Mouse (Mus musculus) limb, embryonic 15.5 days (tissue): ENCODE data around the gene Itga1. TPM values are rescaled to one million over a fixed set of nuclear protein-coding genes. Genes with fewer than 3 reads are reported as not detected.

ENCODE experiments used
- ATAC-seq: fragments of 200-750 bp; cut with Nextera tagmentation; 2 replicates; pipeline ENCODE4 v1.8.0; 2017; ENCODE audit warnings: low read depth, moderate TSS enrichment; ENCODE audit not compliant: insufficient number of reproducible peaks, low FRiP score, low TSS enrichment
- H3K27ac ChIP-seq: fragments of 300-500 bp; sonication (generic); 2 replicates; pipeline ENCODE4 v1.5.1; 2015; ENCODE audit warnings: moderate library complexity, mild to moderate bottlenecking, inconsistent platforms
- H3K27me3 ChIP-seq: fragments of 300-500 bp; sonication (generic); 2 replicates; pipeline ENCODE4 v1.6.1; 2015; ENCODE audit warnings: inconsistent platforms
- H3K36me3 ChIP-seq: fragments of 300-500 bp; sonication (generic); 2 replicates; pipeline ENCODE4 v1.6.1; 2015; ENCODE audit warnings: inconsistent platforms
- H3K4me1 ChIP-seq: fragments of 300-500 bp; sonication (generic); 2 replicates; pipeline ENCODE4 v1.6.1; 2015; ENCODE audit warnings: inconsistent platforms
- H3K4me2 ChIP-seq: fragments of 300-500 bp; sonication (generic); 2 replicates; pipeline ENCODE4 v1.6.1; 2015; ENCODE audit warnings: mild to moderate bottlenecking, inconsistent platforms
- H3K4me3 ChIP-seq: fragments of 300-500 bp; sonication (generic); 2 replicates; pipeline ENCODE4 v1.5.1; 2015; ENCODE audit warnings: mild to moderate bottlenecking, inconsistent platforms
- H3K9ac ChIP-seq: fragments of 300-500 bp; sonication (generic); 2 replicates; pipeline ENCODE4 v1.6.1; 2015; ENCODE audit warnings: inconsistent platforms
- H3K9me3 ChIP-seq: fragments of 300-500 bp; sonication (generic); 2 replicates; pipeline ENCODE4 v1.6.1; 2016; ENCODE audit warnings: inconsistent platforms
- WGBS: fragments of 180-500 bp; shearing (Covaris S2); methylation state at CpG from one replicate; pipeline ENCODE4 v1.1.7; 2015; 5-methylcytosine and 5-hydroxymethylcytosine counted together
- polyA plus RNA-seq: library from polyadenylated mRNA; unstranded; fragments of >200 nt; fragmentation: Nextera tagmentation; extraction: Ambion mirVana; gene quantifications from 2 replicates; pipeline ENCODE4 v1.2.1, GENCODE M21; 2015

The Itga1 gene
- polyA plus RNA-seq, 1 experiment from 2014 or later: 11.4 TPM

- H3K4me3 ChIP-seq: no peak overlapping the region
- H3K27ac ChIP-seq: no peak overlapping the region
- H3K27me3 ChIP-seq: no peaks in the 10 kb centered on the region
- H3K9me3 ChIP-seq: no peaks in the 10 kb centered on the region
- H3K4me1 ChIP-seq: no peaks in the 10 kb centered on the region
- H3K9ac ChIP-seq: no peak overlapping the region
- no peak overlapping the region for H3K4me2 ChIP-seq
- WGBS: 84% methylated on average over 4 of the region's 4 CpGs
- no peaks in the 10 kb centered on the region for H3K36me3 ChIP-seq
- no peak for ATAC-seq
These were observed 23.4 kb upstream of the Itga1 start for GRCm38 (mm10) chr13:115125130-115125529.

DNA sequence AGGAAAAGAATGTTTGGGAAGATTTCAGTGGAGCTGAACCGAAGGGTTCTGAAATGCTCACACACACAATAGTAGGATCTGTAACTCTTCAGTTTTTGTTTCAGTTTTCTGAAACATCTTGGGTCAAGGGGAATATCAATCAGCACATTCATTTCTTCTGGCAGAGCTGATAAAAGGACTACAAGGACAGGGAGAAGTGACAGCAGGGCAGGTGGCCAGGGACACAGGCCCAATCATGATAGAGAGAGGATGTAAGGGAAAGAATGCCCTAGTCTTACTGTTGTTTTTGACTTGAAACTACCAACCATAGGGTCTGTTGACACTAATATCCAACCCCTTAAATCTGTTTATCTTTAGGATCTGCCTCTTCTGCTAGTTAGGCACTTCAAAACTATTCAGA is 22.8 kb upstream of the Itga1 start:
- Histone ChIP-seq H3K4me3 (no peak overlapping the region), H3K9ac (no peak overlapping the region), H3K27me3 (no peaks in the 10 kb centered on the region), H3K9me3 (no peaks in the 10 kb centered on the region), H3K36me3 (no peaks in the 10 kb centered on the region), H3K4me2 (no peak overlapping the region), H3K4me1 (no peaks in the 10 kb centered on the region), H3K27ac (no peak overlapping the region)
- no peak for ATAC-seq
- 83% methylated on average over 1 of the region's 1 CpGs for WGBS

DNA sequence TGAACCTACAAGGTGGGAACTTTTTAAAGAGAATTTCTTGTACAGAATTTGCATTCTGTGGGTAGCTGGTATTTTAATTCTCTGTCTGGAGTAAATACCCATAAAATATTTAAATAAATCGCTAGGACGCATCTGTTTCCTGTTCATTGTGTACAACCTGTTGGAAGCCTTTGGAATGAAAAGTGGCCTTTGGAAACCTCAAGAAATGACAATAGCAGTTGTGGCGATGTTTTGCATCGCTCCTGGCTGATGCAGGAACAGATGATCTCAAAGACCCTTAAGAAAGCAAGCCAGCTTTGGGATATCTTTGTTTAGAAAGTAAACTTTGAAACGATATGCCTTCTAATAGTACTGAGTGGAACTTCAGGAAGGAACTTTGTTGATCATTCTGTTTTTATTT is 17.0 kb upstream of the Itga1 start:
- WGBS: 64% methylated on average over 5 of the region's 5 CpGs

GRCm38 (mm10) chr13:115118195-115118594 is 16.4 kb upstream of the Itga1 start:
- no peak overlapping the region for H3K27ac ChIP-seq
- H3K9me3 ChIP-seq: no peaks in the 10 kb centered on the region
- no peaks in the 10 kb centered on the region for H3K27me3 ChIP-seq
- no peak overlapping the region for H3K4me2 ChIP-seq
- no peak for ATAC-seq
- H3K36me3 ChIP-seq: no peaks in the 10 kb centered on the region
- H3K4me3 ChIP-seq: no peak overlapping the region
- H3K9ac ChIP-seq: no peak overlapping the region
- 74% methylated on average over 3 of the region's 3 CpGs for WGBS
- H3K4me1 ChIP-seq: no peaks in the 10 kb centered on the region

More for the DNA sequence above, 17.0 kb upstream of the Itga1 start:
- Histone ChIP-seq H3K4me3 (no peak overlapping the region), H3K9ac (no peak overlapping the region), H3K4me2 (no peak overlapping the region), H3K27ac (no peak overlapping the region), H3K36me3 (no peaks in the 10 kb centered on the region), H3K27me3 (no peaks in the 10 kb centered on the region), H3K4me1 (no peaks in the 10 kb centered on the region), H3K9me3 (no peaks in the 10 kb centered on the region)
- no peak for ATAC-seq

- H3K36me3 ChIP-seq: no peaks in the 10 kb centered on the region
- ATAC-seq: no peak
These were observed 15.3 kb upstream of the Itga1 start for GRCm38 (mm10) chr13:115116930-115117621.

GRCm38 (mm10) chr13:115109628-115110027 is 7.9 kb upstream of the Itga1 start:
- no peaks in the 10 kb centered on the region for H3K27me3 ChIP-seq
- H3K36me3 ChIP-seq: no peaks in the 10 kb centered on the region
- WGBS: 75% methylated on average over 4 of the region's 4 CpGs
- H3K9ac ChIP-seq: no peak overlapping the region
- no peak overlapping the region for H3K27ac ChIP-seq
- no peaks in the 10 kb centered on the region for H3K9me3 ChIP-seq
- ATAC-seq: no peak
- H3K4me2 ChIP-seq: no peak overlapping the region
- H3K4me1 ChIP-seq: no peaks in the 10 kb centered on the region
- H3K4me3 ChIP-seq: no peak overlapping the region

More at GRCm38 (mm10) chr13:115116930-115117621, 15.3 kb upstream of the Itga1 start:
- H3K4me2 ChIP-seq: no peak overlapping the region
- no peak overlapping the region for H3K9ac ChIP-seq
- H3K9me3 ChIP-seq: no peaks in the 10 kb centered on the region
- no peak overlapping the region for H3K27ac ChIP-seq
- WGBS: 79% methylated on average over 3 of the region's 3 CpGs
- no peaks in the 10 kb centered on the region for H3K4me1 ChIP-seq
- H3K4me3 ChIP-seq: no peak overlapping the region
- no peaks in the 10 kb centered on the region for H3K27me3 ChIP-seq

GRCm38 (mm10) chr13:115107436-115107835 is 5.7 kb upstream of the Itga1 start:
- ATAC-seq: no peak
- 86% methylated on average over 8 of the region's 8 CpGs for WGBS

GRCm38 (mm10) chr13:115106183-115106582 is 4.4 kb upstream of the Itga1 start:
- 65% methylated on average over 10 of the region's 10 CpGs for WGBS
- no peaks in the 10 kb centered on the region for H3K27me3 ChIP-seq
- H3K9ac ChIP-seq: no peak overlapping the region
- peaks cover 6% of the 10 kb centered on the region; the same call in 1 of the 2 replicates for H3K4me1 ChIP-seq
- no peak for ATAC-seq
- no peak overlapping the region for H3K4me2 ChIP-seq
- H3K4me3 ChIP-seq: no peak overlapping the region
- no peak overlapping the region for H3K27ac ChIP-seq
- H3K9me3 ChIP-seq: no peaks in the 10 kb centered on the region
- no peaks in the 10 kb centered on the region for H3K36me3 ChIP-seq

More at GRCm38 (mm10) chr13:115107436-115107835, 5.7 kb upstream of the Itga1 start:
- no peak overlapping the region for H3K27ac ChIP-seq
- no peaks in the 10 kb centered on the region for H3K27me3 ChIP-seq
- no peak overlapping the region for H3K9ac ChIP-seq
- H3K4me1 ChIP-seq: no peaks in the 10 kb centered on the region
- H3K4me3 ChIP-seq: no peak overlapping the region
- H3K9me3 ChIP-seq: no peaks in the 10 kb centered on the region
- no peak overlapping the region for H3K4me2 ChIP-seq
- no peaks in the 10 kb centered on the region for H3K36me3 ChIP-seq

DNA sequence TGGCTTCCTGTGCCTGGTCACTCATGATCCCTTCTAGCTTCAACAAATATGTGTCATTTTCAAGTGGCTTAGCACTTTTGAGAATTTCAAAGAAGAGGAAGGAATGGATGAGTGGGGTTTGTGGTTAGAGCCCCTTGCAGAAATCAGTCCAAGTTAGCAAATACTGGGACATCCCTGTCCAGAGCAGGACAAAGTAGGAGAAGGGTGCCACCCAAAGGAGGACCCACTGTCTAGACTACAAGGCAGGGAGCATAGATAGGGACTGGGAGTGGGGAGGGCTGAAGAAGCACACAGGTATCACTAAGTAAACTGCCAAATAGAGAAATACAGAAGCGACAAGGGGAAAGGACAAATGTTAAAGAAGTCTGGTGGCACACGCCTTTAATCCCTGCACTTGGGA is 990 bp upstream of the Itga1 start:
- Histone ChIP-seq H3K4me2 (no peak overlapping the region), H3K9me3 (no peaks in the 10 kb centered on the region), H3K9ac (no peak overlapping the region), H3K36me3 (no peaks in the 10 kb centered on the region), H3K27ac (no peak overlapping the region), H3K4me3 (no peak overlapping the region), H3K27me3 (no peaks in the 10 kb centered on the region), H3K4me1 (peaks cover 10% of the 10 kb centered on the region; the same call in 1 of the 2 replicates)
- no peak for ATAC-seq
- 83% methylated on average over 2 of the region's 2 CpGs for WGBS

- Histone ChIP-seq H3K9me3 (no peaks in the 10 kb centered on the region), H3K27ac (no peak overlapping the region), H3K4me1 (peaks cover 10% of the 10 kb centered on the region; the same call in 1 of the 2 replicates), H3K4me2 (peak overlapping the region; percentile 91), H3K27me3 (no peaks in the 10 kb centered on the region), H3K9ac (0 out of 2 replicates have a peak overlapping the region, but pooled peaks have one; percentile 49), H3K4me3 (peak overlapping the region; percentile 58), H3K36me3 (no peaks in the 10 kb centered on the region)
- no peak for ATAC-seq
- 31% methylated on average over 11 of the region's 11 CpGs for WGBS
These were observed 1.2 kb downstream of the Itga1 start for GRCm38 (mm10) chr13:115100381-115101177.

DNA sequence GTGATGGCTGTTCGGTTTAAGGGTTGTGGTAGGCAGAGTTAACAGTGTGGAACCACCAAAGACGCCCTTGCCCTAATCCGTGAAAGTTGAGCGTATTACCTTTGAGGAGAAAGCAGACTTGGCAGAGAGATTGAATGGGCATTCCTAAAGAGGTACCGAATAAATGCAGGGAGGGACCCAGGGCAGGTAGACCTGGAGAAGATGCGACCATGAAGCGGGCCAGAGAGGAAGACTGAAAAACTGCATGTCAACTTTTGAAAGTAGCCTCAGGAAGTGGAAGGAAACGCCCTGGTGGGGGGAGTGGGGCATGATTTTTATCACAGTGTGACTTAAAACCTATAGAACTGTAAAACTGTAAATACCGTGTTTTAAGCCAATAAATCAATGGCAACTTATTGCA is 2.4 kb downstream of the Itga1 start:
- WGBS: 84% methylated on average over 9 of the region's 9 CpGs
- no peak overlapping the region for H3K9ac ChIP-seq
- H3K27ac ChIP-seq: no peak overlapping the region
- H3K4me3 ChIP-seq: no peak overlapping the region
- no peaks in the 10 kb centered on the region for H3K36me3 ChIP-seq
- H3K4me2 ChIP-seq: no peak overlapping the region
- no peak for ATAC-seq
- H3K27me3 ChIP-seq: no peaks in the 10 kb centered on the region
- H3K4me1 ChIP-seq: peaks cover 10% of the 10 kb centered on the region; the same call in 1 of the 2 replicates
- no peaks in the 10 kb centered on the region for H3K9me3 ChIP-seq

DNA sequence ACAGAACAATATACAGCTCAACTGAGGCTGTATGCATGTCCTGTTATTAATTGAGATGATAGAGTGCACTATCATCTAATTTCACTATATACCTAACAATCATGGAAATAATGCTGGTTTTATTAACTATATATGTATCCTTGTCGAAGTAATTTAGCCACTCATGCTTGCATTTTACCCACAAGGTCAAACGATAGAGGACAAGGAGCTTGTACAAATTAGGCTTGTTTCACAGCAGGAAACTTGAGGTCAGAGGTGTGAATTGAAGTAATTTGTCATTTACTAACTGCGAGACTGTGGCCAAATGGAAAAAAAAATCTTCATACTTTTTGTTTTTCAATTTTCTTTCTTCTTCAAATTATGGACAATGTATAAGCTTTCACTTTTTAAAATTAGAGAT is 3.5 kb downstream of the Itga1 start:
- no peak for ATAC-seq
- 58% methylated on average over 3 of the region's 3 CpGs for WGBS
- Histone ChIP-seq H3K4me1 (peaks cover 10% of the 10 kb centered on the region; the same call in 1 of the 2 replicates), H3K9me3 (no peaks in the 10 kb centered on the region), H3K27me3 (no peaks in the 10 kb centered on the region), H3K27ac (no peak overlapping the region), H3K36me3 (no peaks in the 10 kb centered on the region), H3K4me3 (no peak overlapping the region), H3K9ac (no peak overlapping the region), H3K4me2 (no peak overlapping the region)
